Mouse (Mus musculus): ENCODE measurements around the gene Tex10. TPM values are rescaled to one million over a fixed set of nuclear protein-coding genes. Genes with fewer than 3 reads are reported as not detected.
"Not testable (repeated sequence)": the region's sequence is repeated elsewhere in the genome, so short reads cannot be mapped to it uniquely, and the experiment has no call there.

The Tex10 gene
- polyA plus RNA-seq, 1 experiment = 2.2 TPM

GRCm38 (mm10) chr4:48407350-48408039, 65.8 kb downstream of the Tex10 start:
- H3K27me3 ChIP-seq (replicated peaks) = no peaks in the 10 kb centered on the region
- no peaks in the 10 kb centered on the region for H3K9me3 ChIP-seq
- H3K4me1 ChIP-seq = no peaks in the 10 kb centered on the region; the same call in 1 of the 2 replicates
- peaks cover 15% of the 10 kb centered on the region for H3K36me3 ChIP-seq (replicated peaks; ENCODE audit: low read length)
- H3K4me3 ChIP-seq (replicated peaks) = no peak overlapping the region
- TF ChIP-seq FLI1 (IDR thresholded peaks at IDR 0.05; ENCODE audit: low read length) (no peak), GATA1 (IDR thresholded peaks at IDR 0.05; ENCODE audit: borderline replicate concordance, low read length) (no peak)

DNA sequence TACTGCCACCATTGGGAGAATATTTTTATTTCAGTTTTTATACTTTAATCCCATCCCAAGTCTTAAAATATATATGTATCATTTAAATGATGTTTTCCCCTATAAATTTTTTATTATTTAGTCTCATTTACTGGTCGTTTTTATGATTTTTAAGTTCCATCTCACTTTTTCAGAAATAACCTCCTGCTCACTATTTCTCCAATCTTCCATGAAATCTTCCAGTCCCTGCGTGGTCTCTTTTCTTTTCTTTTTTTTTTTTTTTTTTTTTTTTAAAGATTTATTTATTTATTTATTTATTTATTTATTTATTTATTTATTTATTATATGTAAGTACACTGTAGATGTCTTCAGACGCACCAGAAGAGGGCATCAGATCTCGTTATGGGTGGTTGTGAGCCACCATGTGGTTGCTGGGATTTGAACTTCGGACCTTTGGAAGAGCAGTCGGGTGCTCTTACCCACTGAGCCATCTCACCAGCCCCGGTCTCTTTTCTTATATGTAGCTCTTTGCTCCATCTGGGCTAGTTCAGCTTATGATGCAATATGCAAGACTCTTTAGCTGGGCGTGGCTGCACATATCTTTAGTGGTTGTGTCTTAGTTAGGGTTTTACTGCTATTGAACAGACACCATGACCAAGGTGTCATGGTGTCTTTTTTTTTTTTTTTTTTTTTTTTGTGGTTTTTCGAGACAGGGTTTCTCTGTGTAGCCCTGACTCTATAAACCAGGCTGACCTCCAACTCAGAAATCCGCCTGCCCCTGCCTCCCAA, 67.4 kb downstream of the Tex10 start:
- H3K4me3 ChIP-seq (replicated peaks); H3K27me3 ChIP-seq (replicated peaks); H3K9me3 ChIP-seq; H3K4me1 ChIP-seq: not testable (repeated sequence)
- H3K36me3 ChIP-seq (replicated peaks; ENCODE audit: low read length) = peaks cover 12% of the 10 kb centered on the region

- H3K9me3 ChIP-seq = no peaks in the 10 kb centered on the region
- no peak overlapping the region for H3K4me3 ChIP-seq (replicated peaks)
- no peaks in the 10 kb centered on the region; the same call in 1 of the 2 replicates for H3K4me1 ChIP-seq
- TF ChIP-seq FLI1 (IDR thresholded peaks at IDR 0.05; ENCODE audit: low read length) (no peak), GATA1 (IDR thresholded peaks at IDR 0.05; ENCODE audit: borderline replicate concordance, low read length) (no peak)
- peaks cover 15% of the 10 kb centered on the region for H3K36me3 ChIP-seq (replicated peaks; ENCODE audit: low read length)
- H3K27me3 ChIP-seq (replicated peaks) = no peaks in the 10 kb centered on the region
These were observed 70.1 kb downstream of the Tex10 start for GRCm38 (mm10) chr4:48403066-48403640.

DNA sequence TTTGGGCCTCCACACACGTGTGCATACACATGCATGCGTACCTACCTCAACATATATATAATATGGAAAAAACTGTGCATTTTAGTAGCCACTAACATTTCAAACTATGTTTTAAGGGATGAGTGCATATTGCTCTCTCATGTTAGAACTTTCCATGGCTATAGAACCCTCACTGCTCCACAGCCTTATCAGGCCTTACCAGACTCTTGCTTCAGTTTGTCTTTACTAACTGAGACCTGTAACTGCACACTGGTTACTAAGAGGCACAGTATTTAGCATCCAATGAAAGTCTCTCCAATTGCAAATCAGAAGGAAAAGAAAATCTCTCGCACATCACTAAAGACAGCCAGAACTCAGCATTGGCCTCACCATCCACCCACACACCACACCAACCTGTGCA, 76.3 kb downstream of the Tex10 start:
- Histone ChIP-seq H3K27me3 (replicated peaks) (no peaks in the 10 kb centered on the region), H3K9me3 (no peaks in the 10 kb centered on the region), H3K4me3 (replicated peaks) (no peak overlapping the region), H3K36me3 (replicated peaks; ENCODE audit: low read length) (peaks cover 21% of the 10 kb centered on the region), H3K4me1 (peaks cover 19% of the 10 kb centered on the region)
- TF ChIP-seq GATA1 (IDR thresholded peaks at IDR 0.05; ENCODE audit: borderline replicate concordance, low read length) (no peak), FLI1 (IDR thresholded peaks at IDR 0.05; ENCODE audit: low read length) (no peak)

- H3K4me1 ChIP-seq = no peaks in the 10 kb centered on the region
- TF ChIP-seq FLI1 (IDR thresholded peaks at IDR 0.05; ENCODE audit: low read length) = no peak
- TF ChIP-seq GATA1 (IDR thresholded peaks at IDR 0.05; ENCODE audit: borderline replicate concordance, low read length) = no peak
These were observed 90.8 kb downstream of the Tex10 start for GRCm38 (mm10) chr4:48382506-48382905.

GRCm38 (mm10) chr4:48380940-48381339, 92.3 kb downstream of the Tex10 start:
- no peak overlapping the region for H3K4me3 ChIP-seq (replicated peaks)
- no peaks in the 10 kb centered on the region for H3K4me1 ChIP-seq
- no peaks in the 10 kb centered on the region for H3K27me3 ChIP-seq (replicated peaks)
- peaks cover 13% of the 10 kb centered on the region for H3K36me3 ChIP-seq (replicated peaks; ENCODE audit: low read length)
- TF ChIP-seq GATA1 (IDR thresholded peaks at IDR 0.05; ENCODE audit: borderline replicate concordance, low read length) (no peak), FLI1 (IDR thresholded peaks at IDR 0.05; ENCODE audit: low read length) (no peak)
- H3K9me3 ChIP-seq = peaks cover 9% of the 10 kb centered on the region

More at GRCm38 (mm10) chr4:48382506-48382905, 90.8 kb downstream of the Tex10 start:
- H3K36me3 ChIP-seq (replicated peaks; ENCODE audit: low read length) = peaks cover 13% of the 10 kb centered on the region
- H3K4me3 ChIP-seq (replicated peaks) = no peak overlapping the region
- no peaks in the 10 kb centered on the region for H3K27me3 ChIP-seq (replicated peaks)
- H3K9me3 ChIP-seq = peaks cover 9% of the 10 kb centered on the region

Other genes starting within 250 kb of the Tex10 start
- gene Erp44, start 193.9 kb downstream of the Tex10 start, polyA plus RNA-seq (2012; ENCODE audit: insufficient read depth, low replicate concordance) = 4.0 and 9.1 TPM in 2 replicates
- gene Invs, start 193.7 kb downstream of the Tex10 start, polyA plus RNA-seq (2012; ENCODE audit: insufficient read depth, low replicate concordance) = 1.0 and 2.4 TPM in 2 replicates
- 0.29 TPM in 1 of 2 replicates, not detected in the other for gene Msantd3, start 66.5 kb upstream of the Tex10 start, polyA plus RNA-seq (2012; ENCODE audit: insufficient read depth, low replicate concordance)
- not detected in 2 replicates for gene Tmeff1, start 111.7 kb upstream of the Tex10 start, polyA plus RNA-seq (2012; ENCODE audit: insufficient read depth, low replicate concordance)
- not detected in 2 replicates for gene Cavin4, start 190.1 kb upstream of the Tex10 start, polyA plus RNA-seq (2012; ENCODE audit: insufficient read depth, low replicate concordance)

Data from megakaryocyte, embryonic 14.5 days (primary cell).